Mouse (Mus musculus): ENCODE measurements around the gene Gm10428. TPM values are rescaled to one million over a fixed set of nuclear protein-coding genes. Genes with fewer than 3 reads are reported as not detected.

Gm10428 gene
- polyA plus RNA-seq, 1 experiment, result not detected

DNA sequence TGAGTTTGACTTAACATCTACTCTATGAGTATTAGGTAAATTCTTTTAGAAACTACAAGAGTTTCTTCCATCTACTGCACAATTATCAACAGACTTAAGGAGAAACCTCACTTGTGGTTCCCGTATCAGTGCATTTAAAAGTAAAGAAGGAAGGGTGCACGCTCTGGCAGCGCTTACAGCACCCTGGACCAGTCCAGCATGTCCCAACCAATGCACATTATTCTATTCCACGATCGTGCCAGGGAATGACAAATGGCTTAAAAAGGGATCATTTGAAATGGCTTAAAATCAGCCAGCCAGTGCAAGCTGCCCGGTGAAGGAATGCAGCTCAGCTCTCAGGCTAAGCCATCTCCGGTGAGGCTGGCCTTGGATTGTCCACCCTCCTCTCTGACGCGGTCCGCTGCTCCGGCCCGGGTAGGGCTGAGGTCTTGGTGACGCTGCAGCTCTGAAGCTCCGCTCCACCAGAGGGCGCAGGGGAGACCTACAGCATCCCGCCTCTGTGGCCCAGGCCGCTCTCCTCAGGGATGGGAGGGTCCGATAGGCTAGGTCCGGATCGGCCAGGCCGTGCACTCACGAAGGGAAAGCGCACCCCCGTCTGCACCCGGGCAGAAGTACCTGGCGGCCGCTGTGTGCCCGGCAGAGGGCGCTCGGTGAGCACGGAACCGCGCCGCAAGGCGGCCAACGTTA is 3.7 kb downstream of the Gm10428 start:
- Histone ChIP-seq H3K79me2 (ENCODE audit: control insufficient read depth, insufficient read depth) (no peaks in the 10 kb centered on the region), H3K36me3 (ENCODE audit: control insufficient read depth, insufficient read depth) (no peaks in the 10 kb centered on the region), H3K4me2 (ENCODE audit: low read depth) (peak overlapping the region; percentile 80), H3K27me3 (ENCODE audit: control insufficient read depth, insufficient read depth, insufficient read length) (no peaks in the 10 kb centered on the region), H3ac (ENCODE audit: control insufficient read depth, insufficient read length) (no peak overlapping the region), H3K4me3 (no peak overlapping the region)
- no peak for TF ChIP-seq MYOD1 (IDR thresholded peaks at IDR 0.05; ENCODE audit: control insufficient read depth in 1 of 3, insufficient read length in 2 of 3, low read depth in 2 of 3)
- TF ChIP-seq MYOG (IDR thresholded peaks at IDR 0.05; ENCODE audit: control insufficient read depth in 1 of 3, insufficient read depth in 1 of 3, insufficient read length in 2 of 3, low read depth in 2 of 3), result peak in 1 of 3 experiments; percentile 8
- no peak for TF ChIP-seq POLR2A (IDR thresholded peaks at IDR 0.05; ENCODE audit: insufficient read length, low read depth)
- no peak for TF ChIP-seq TCF12 (IDR thresholded peaks at IDR 0.05; ENCODE audit: insufficient read depth, poor library complexity, severe bottlenecking)
- no peak for TF ChIP-seq USF1 (IDR thresholded peaks at IDR 0.05; ENCODE audit: low read depth)
- TF ChIP-seq CEBPB (IDR thresholded peaks at IDR 0.05; ENCODE audit: insufficient read depth, poor library complexity, severe bottlenecking), result no peak

DNA sequence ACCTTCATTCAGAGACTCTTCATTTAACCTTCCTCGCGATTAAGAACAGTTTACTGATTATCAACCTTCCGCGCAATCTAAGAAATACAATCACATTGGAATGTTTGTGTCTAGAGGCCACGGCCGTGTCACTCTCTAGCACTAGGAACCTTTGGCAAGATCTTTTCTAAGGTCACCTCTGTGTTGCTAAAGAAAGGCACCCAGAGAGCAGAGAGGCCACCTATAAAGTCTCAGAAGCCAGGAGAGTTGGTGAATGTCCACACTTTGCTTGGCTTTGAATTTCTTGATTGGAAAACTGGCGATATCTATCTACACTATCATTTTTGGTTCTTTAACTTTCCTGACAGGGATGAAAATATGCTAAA is 4.2 kb downstream of the Gm10428 start:
- Histone ChIP-seq H3K4me3 (no peak overlapping the region), H3ac (ENCODE audit: control insufficient read depth, insufficient read length) (no peak overlapping the region), H3K36me3 (ENCODE audit: control insufficient read depth, insufficient read depth) (no peaks in the 10 kb centered on the region), H3K4me2 (ENCODE audit: low read depth) (peak overlapping the region; percentile 80), H3K79me2 (ENCODE audit: control insufficient read depth, insufficient read depth) (no peaks in the 10 kb centered on the region), H3K27me3 (ENCODE audit: control insufficient read depth, insufficient read depth, insufficient read length) (no peaks in the 10 kb centered on the region)
- no peak for TF ChIP-seq TCF3 (IDR thresholded peaks at IDR 0.05; ENCODE audit: insufficient read length, low read depth)

DNA sequence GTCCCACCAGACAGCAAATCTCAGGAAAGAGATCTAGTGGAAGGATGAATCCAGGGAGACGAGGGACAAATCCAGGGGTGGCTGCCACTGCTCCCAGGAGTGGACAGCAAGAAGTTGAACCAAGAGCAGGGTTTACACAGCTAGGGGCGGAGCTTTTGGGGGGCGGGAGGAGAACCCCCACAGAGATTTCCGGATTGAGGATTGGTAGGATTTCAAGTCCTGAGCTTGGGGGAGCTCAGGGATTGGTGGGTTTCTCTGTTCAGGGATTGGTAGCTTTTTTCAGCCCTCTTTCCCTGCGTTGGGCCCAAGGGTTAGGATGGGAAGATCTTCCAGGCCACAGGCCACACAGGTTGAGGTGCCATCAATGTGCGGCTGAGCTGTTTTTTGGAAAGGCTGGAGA is 5.0 kb downstream of the Gm10428 start:
- no peak for TF ChIP-seq TCF12 (IDR thresholded peaks at IDR 0.05; ENCODE audit: insufficient read depth, poor library complexity, severe bottlenecking)
- TF ChIP-seq SRF (IDR thresholded peaks at IDR 0.05; ENCODE audit: control insufficient read depth, insufficient read length, low read depth), result no peak
- TF ChIP-seq MYOG (IDR thresholded peaks at IDR 0.05; ENCODE audit: control insufficient read depth in 1 of 3, insufficient read depth in 1 of 3, insufficient read length in 2 of 3, low read depth in 2 of 3), result no peak
- TF ChIP-seq E2F4 (IDR thresholded peaks at IDR 0.05; ENCODE audit: insufficient read depth), result no peak
- no peak for TF ChIP-seq POLR2A (IDR thresholded peaks at IDR 0.05; ENCODE audit: insufficient read length, low read depth)
- TF ChIP-seq REST (IDR thresholded peaks at IDR 0.05; ENCODE audit: insufficient read depth, insufficient read length), result no peak
- no peak for TF ChIP-seq USF1 (IDR thresholded peaks at IDR 0.05; ENCODE audit: low read depth)
- TF ChIP-seq CEBPB (IDR thresholded peaks at IDR 0.05; ENCODE audit: insufficient read depth, poor library complexity, severe bottlenecking), result no peak
- TF ChIP-seq POLR2AphosphoS2 (IDR thresholded peaks at IDR 0.05; ENCODE audit: insufficient read length, low read depth), result no peak
- no peak for TF ChIP-seq MAX (IDR thresholded peaks at IDR 0.05; ENCODE audit: low read depth)
- no peak for TF ChIP-seq MYOD1 (IDR thresholded peaks at IDR 0.05; ENCODE audit: control insufficient read depth in 1 of 3, insufficient read length in 2 of 3, low read depth in 2 of 3)
- no peak overlapping the region for H3ac ChIP-seq (ENCODE audit: control insufficient read depth, insufficient read length)
- H3K36me3 ChIP-seq (ENCODE audit: control insufficient read depth, insufficient read depth), result no peaks in the 10 kb centered on the region
- no peaks in the 10 kb centered on the region for H3K79me2 ChIP-seq (ENCODE audit: control insufficient read depth, insufficient read depth)
- H3K4me3 ChIP-seq, result no peak overlapping the region
- no peak overlapping the region for H3K4me2 ChIP-seq (ENCODE audit: low read depth)
- H3K27me3 ChIP-seq (ENCODE audit: control insufficient read depth, insufficient read depth, insufficient read length), result no peaks in the 10 kb centered on the region

DNA sequence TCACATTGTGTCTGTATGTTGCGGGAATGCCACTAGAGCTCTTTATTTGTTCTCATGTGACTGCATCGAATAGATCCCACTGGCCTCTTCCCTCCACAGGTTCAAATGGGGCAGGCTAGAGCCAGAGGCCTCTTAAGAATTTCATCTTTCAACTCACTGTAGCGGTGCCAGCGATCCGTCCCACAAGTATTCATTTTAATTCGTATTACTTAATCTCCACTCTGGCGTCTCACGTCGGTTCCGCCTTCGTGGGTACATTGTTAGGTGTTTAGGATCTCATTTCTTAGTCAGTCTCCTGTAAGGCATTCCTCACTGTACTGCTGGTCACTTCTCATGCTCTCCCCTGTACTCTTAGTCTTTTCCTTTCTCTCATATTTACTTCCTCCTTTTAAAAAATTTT is 5.6 kb downstream of the Gm10428 start:
- Histone ChIP-seq H3ac (ENCODE audit: control insufficient read depth, insufficient read length) (no peak overlapping the region), H3K36me3 (ENCODE audit: control insufficient read depth, insufficient read depth) (no peaks in the 10 kb centered on the region), H3K4me2 (ENCODE audit: low read depth) (no peak overlapping the region), H3K27me3 (ENCODE audit: control insufficient read depth, insufficient read depth, insufficient read length) (no peaks in the 10 kb centered on the region), H3K4me3 (no peak overlapping the region), H3K79me2 (ENCODE audit: control insufficient read depth, insufficient read depth) (no peaks in the 10 kb centered on the region)
- no peak for TF ChIP-seq POLR2AphosphoS2 (IDR thresholded peaks at IDR 0.05; ENCODE audit: insufficient read length, low read depth)
- no peak for TF ChIP-seq E2F4 (IDR thresholded peaks at IDR 0.05; ENCODE audit: insufficient read depth)
- TF ChIP-seq CEBPB (IDR thresholded peaks at IDR 0.05; ENCODE audit: insufficient read depth, poor library complexity, severe bottlenecking), result no peak
- no peak for TF ChIP-seq MYOD1 (IDR thresholded peaks at IDR 0.05; ENCODE audit: control insufficient read depth in 1 of 3, insufficient read length in 2 of 3, low read depth in 2 of 3)
- no peak for TF ChIP-seq MYOG (IDR thresholded peaks at IDR 0.05; ENCODE audit: control insufficient read depth in 1 of 3, insufficient read depth in 1 of 3, insufficient read length in 2 of 3, low read depth in 2 of 3)
- no peak for TF ChIP-seq USF1 (IDR thresholded peaks at IDR 0.05; ENCODE audit: low read depth)
- TF ChIP-seq MAX (IDR thresholded peaks at IDR 0.05; ENCODE audit: low read depth), result no peak
- no peak for TF ChIP-seq SRF (IDR thresholded peaks at IDR 0.05; ENCODE audit: control insufficient read depth, insufficient read length, low read depth)
- TF ChIP-seq REST (IDR thresholded peaks at IDR 0.05; ENCODE audit: insufficient read depth, insufficient read length), result no peak
- TF ChIP-seq POLR2A (IDR thresholded peaks at IDR 0.05; ENCODE audit: insufficient read length, low read depth), result no peak

DNA sequence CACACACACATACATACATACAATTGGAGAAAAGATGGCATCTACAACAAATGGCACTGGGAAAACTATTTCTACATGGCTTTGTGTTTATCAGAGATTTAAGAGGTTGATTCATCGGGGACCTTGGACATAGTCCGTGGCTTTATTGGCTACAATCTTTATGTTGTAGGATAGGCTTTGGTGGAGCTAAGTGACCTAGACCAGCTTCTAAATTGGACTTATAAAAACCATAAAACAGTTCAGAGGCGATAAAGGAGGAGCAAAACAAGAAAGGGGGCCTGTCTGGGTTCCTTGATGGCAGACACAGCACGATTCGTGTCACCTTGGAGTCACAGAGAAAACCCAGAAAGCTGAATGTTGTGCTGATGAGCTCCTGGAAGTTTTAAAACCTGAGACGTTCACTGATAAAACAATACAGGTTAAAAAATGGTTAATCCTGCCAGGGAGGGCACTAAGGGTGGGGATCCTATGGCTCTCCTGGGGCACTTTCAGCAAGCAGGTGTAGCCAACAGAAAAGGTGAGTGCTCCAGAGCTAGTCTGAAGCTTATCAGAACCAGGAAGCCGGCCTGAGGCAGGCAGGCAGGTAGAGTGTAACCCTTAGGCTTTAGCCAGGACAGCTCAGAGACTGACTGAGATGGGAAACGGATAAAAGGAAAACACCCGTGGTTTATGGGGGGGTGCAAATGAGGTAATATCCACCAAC is 8.0 kb downstream of the Gm10428 start:
- no peaks in the 10 kb centered on the region for H3K27me3 ChIP-seq (ENCODE audit: control insufficient read depth, insufficient read depth, insufficient read length)
- H3K36me3 ChIP-seq (ENCODE audit: control insufficient read depth, insufficient read depth), result no peaks in the 10 kb centered on the region
- H3ac ChIP-seq (ENCODE audit: control insufficient read depth, insufficient read length), result no peak overlapping the region
- no peak overlapping the region for H3K4me3 ChIP-seq
- H3K4me2 ChIP-seq (ENCODE audit: low read depth), result no peak overlapping the region
- TF ChIP-seq TCF12 (IDR thresholded peaks at IDR 0.05; ENCODE audit: insufficient read depth, poor library complexity, severe bottlenecking) (no peak), MYOD1 (IDR thresholded peaks at IDR 0.05; ENCODE audit: control insufficient read depth in 1 of 3, insufficient read length in 2 of 3, low read depth in 2 of 3) (no peak), USF1 (IDR thresholded peaks at IDR 0.05; ENCODE audit: low read depth) (no peak), E2F4 (IDR thresholded peaks at IDR 0.05; ENCODE audit: insufficient read depth) (no peak), TCF3 (IDR thresholded peaks at IDR 0.05; ENCODE audit: insufficient read length, low read depth) (no peak), POLR2AphosphoS2 (IDR thresholded peaks at IDR 0.05; ENCODE audit: insufficient read length, low read depth) (no peak), MAX (IDR thresholded peaks at IDR 0.05; ENCODE audit: low read depth) (no peak), REST (IDR thresholded peaks at IDR 0.05; ENCODE audit: insufficient read depth, insufficient read length) (no peak), POLR2A (IDR thresholded peaks at IDR 0.05; ENCODE audit: insufficient read length, low read depth) (no peak)
- no peaks in the 10 kb centered on the region for H3K79me2 ChIP-seq (ENCODE audit: control insufficient read depth, insufficient read depth)
